Mouse (Mus musculus) intestine, postnatal 0 days (tissue): Measurements from ENCODE around the gene Epm2aip1. TPM values are rescaled to one million over a fixed set of nuclear protein-coding genes. Genes with fewer than 3 reads are reported as not detected.

Experiments
- ATAC-seq: fragments of 200-750 bp; cut with Nextera tagmentation; 2 replicates; pipeline ENCODE4 v1.8.0; 2017; ENCODE audit warnings: mild to moderate bottlenecking, moderate TSS enrichment, moderate library complexity
- H3K27ac ChIP-seq: fragments of 300-500 bp; sonication (generic); 2 replicates; pipeline ENCODE4 v1.5.1; 2014; ENCODE audit warnings: mild to moderate bottlenecking, low read depth, low read length, moderate library complexity
- H3K27me3 ChIP-seq: fragments of 300-500 bp; sonication (generic); replicated peaks from 2 replicates; pipeline ENCODE4 v1.6.1; 2014; ENCODE audit warnings: low read length, mixed read lengths; ENCODE audit not compliant: control insufficient read depth, insufficient read depth
- H3K36me3 ChIP-seq: fragments of 300-500 bp; sonication (generic); 2 replicates; pipeline ENCODE4 v1.6.1; 2014; ENCODE audit warnings: mild to moderate bottlenecking, moderate library complexity; ENCODE audit not compliant: control insufficient read depth, insufficient read depth
- H3K4me1 ChIP-seq: fragments of 300-500 bp; sonication (generic); replicated peaks from 2 replicates; pipeline ENCODE4 v1.6.1; 2014; ENCODE audit warnings: antibody characterized with exemption, low read length, mixed read lengths; ENCODE audit not compliant: control insufficient read depth, insufficient read depth
- H3K4me2 ChIP-seq: fragments of 300-500 bp; sonication (generic); replicated peaks from 2 replicates; pipeline ENCODE4 v1.6.1; 2014; ENCODE audit warnings: low read depth, mild to moderate bottlenecking, moderate library complexity
- H3K4me3 ChIP-seq: fragments of 300-500 bp; sonication (generic); 2 replicates; pipeline ENCODE4 v1.5.1; 2014; ENCODE audit warnings: low read depth, low read length
- H3K9ac ChIP-seq: fragments of 300-500 bp; sonication (generic); 2 replicates; pipeline ENCODE4 v1.6.1; 2014; ENCODE audit warnings: mild to moderate bottlenecking, low read depth, low read length
- H3K9me3 ChIP-seq: fragments of 300-500 bp; sonication (generic); 2 replicates; pipeline ENCODE4 v1.6.1; 2016; ENCODE audit warnings: mixed run types; ENCODE audit not compliant: control insufficient read depth
- CTCF ChIP-seq: sonication (generic); IDR thresholded peaks from 2 replicates; pipeline ENCODE4 v1.5.1; 2016; ENCODE audit warnings: low read depth, mild to moderate bottlenecking, control low read depth, antibody characterized with exemption, moderate library complexity
- WGBS: fragments of 180-500 bp; shearing (Covaris S2); extraction: QIAGEN DNeasy Blood & Tissue Kit; methylation state at CpG from one replicate; pipeline ENCODE4 v1.1.7; 2014; 5-methylcytosine and 5-hydroxymethylcytosine counted together
- polyA plus RNA-seq: library from polyadenylated mRNA; unstranded; fragments of >200 nt; fragmentation: Nextera tagmentation; extraction: Ambion mirVana; gene quantifications from 2 replicates; pipeline ENCODE4 v1.2.1, GENCODE M21; 2015

Gene Epm2aip1
- polyA plus RNA-seq, 1 experiment from 2014 or later = 8.0 TPM

DNA sequence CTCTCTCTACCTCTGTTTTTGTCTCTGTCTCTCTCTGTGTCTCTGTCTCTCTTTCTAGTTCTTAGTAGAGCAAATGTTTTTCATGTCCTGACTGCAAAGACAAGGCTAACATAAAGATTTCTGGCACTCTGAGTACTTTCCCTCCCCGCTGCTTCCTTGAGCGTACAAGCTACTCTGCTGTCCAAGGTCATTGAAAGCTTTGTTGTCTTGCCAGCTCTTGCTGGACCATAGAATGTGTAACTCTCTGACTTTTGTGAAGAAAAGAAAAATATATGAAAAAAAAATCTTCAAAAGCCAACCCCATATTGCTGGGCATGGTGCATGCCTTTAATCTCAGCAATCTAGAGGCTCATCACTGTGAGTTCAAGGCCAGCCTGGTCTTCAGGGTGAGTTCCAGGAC is 26.9 kb downstream of the Epm2aip1 start:
- Histone ChIP-seq H3K36me3 (no peaks in the 10 kb centered on the region), H3K4me3 (no peak overlapping the region), H3K27ac (no peak overlapping the region), H3K9me3 (no peaks in the 10 kb centered on the region), H3K4me2 (no peak overlapping the region), H3K4me1 (no peaks in the 10 kb centered on the region), H3K27me3 (no peaks in the 10 kb centered on the region), H3K9ac (no peak overlapping the region)
- 60% methylated on average over 2 of the region's 2 CpGs for WGBS
- no peak for TF ChIP-seq CTCF
- no peak for ATAC-seq

GRCm38 (mm10) chr9:111302196-111302831 is 30.6 kb downstream of the Epm2aip1 start:
- Histone ChIP-seq H3K4me1 (no peaks in the 10 kb centered on the region), H3K36me3 (no peaks in the 10 kb centered on the region), H3K9ac (no peak overlapping the region), H3K27ac (no peak overlapping the region), H3K4me2 (no peak overlapping the region), H3K9me3 (no peaks in the 10 kb centered on the region), H3K27me3 (no peaks in the 10 kb centered on the region), H3K4me3 (no peak overlapping the region)
- WGBS = 55% methylated on average over 12 of the region's 12 CpGs
- no peak for TF ChIP-seq CTCF
- no peak for ATAC-seq

- H3K4me3 ChIP-seq = no peak overlapping the region
- no peak overlapping the region for H3K27ac ChIP-seq
- H3K9ac ChIP-seq = no peak overlapping the region
- no peaks in the 10 kb centered on the region for H3K36me3 ChIP-seq
- H3K27me3 ChIP-seq = 0 out of 2 replicates have a peak, but pooled peaks cover under 1% of the 10 kb centered on the region
- TF ChIP-seq CTCF = no peak
- no peaks in the 10 kb centered on the region for H3K4me1 ChIP-seq
- WGBS = 91% methylated on average over 6 of the region's 6 CpGs
- no peaks in the 10 kb centered on the region for H3K9me3 ChIP-seq
- ATAC-seq = no peak
- H3K4me2 ChIP-seq = no peak overlapping the region
These were observed 32.3 kb downstream of the Epm2aip1 start for GRCm38 (mm10) chr9:111304036-111304435.

DNA sequence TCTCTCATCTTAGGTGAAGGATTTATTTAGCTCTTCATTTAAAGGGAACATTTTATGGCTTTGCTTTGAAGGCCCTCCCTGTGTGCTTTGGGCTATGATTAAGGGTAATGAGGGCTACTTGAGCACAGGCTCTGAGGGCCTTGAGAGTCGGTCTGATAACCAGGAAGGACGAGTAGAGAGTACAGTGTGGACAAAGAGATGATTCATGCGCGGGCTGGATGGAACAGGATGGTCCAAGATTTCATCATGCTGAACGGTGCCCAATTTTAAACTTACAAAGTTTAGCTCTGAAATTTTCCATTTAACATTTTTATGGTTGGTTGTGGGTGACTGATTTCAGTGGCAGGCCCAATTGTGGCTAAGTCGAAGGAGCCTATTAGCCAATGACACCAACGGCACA is 34.4 kb downstream of the Epm2aip1 start:
- 60% methylated on average over 7 of the region's 7 CpGs for WGBS
- TF ChIP-seq CTCF = no peak
- H3K4me3 ChIP-seq = no peak overlapping the region

GRCm38 (mm10) chr9:111311031-111311842 is 39.5 kb downstream of the Epm2aip1 start, which contains the start of gene Trank1:
Trank1 (plus strand) TSS chr9:111311739.
- 10% methylated on average over 67 of the region's 72 CpGs for WGBS
- H3K9ac ChIP-seq = no peak within 1 kb of the TSS

More for the DNA sequence above, 34.4 kb downstream of the Epm2aip1 start:
- Histone ChIP-seq H3K36me3 (no peaks in the 10 kb centered on the region), H3K4me2 (no peak overlapping the region), H3K27ac (no peak overlapping the region), H3K4me1 (0 out of 2 replicates have a peak, but pooled peaks cover under 1% of the 10 kb centered on the region), H3K9ac (no peak overlapping the region), H3K9me3 (no peaks in the 10 kb centered on the region), H3K27me3 (peaks cover 19% of the 10 kb centered on the region)
- no peak for ATAC-seq

GRCm38 (mm10) chr9:111311843-111312441 is 40.2 kb downstream of the Epm2aip1 start:
- Histone ChIP-seq H3K4me2 (peak overlapping the region; percentile 73), H3K27ac (no peak overlapping the region), H3K4me1 (peaks cover 12% of the 10 kb centered on the region), H3K9ac (no peak overlapping the region), H3K36me3 (no peaks in the 10 kb centered on the region), H3K9me3 (no peaks in the 10 kb centered on the region), H3K4me3 (peak overlapping the region; percentile 44), H3K27me3 (peaks cover 56% of the 10 kb centered on the region)
- TF ChIP-seq CTCF = no peak
- 1% methylated on average over 74 of the region's 98 CpGs for WGBS
- ATAC-seq = no peak

More at GRCm38 (mm10) chr9:111311031-111311842, 39.5 kb downstream of the Epm2aip1 start, which contains the start of gene Trank1:
- Histone ChIP-seq H3K27ac (no peak within 1 kb of the TSS), H3K4me3 (peak within 1 kb of the TSS; percentile 44), H3K4me2 (peak within 1 kb of the TSS; percentile 73), H3K36me3 (no peaks in the 10 kb centered on the region), H3K27me3 (peaks cover 56% of the 10 kb centered on the region), H3K4me1 (peaks cover 12% of the 10 kb centered on the region), H3K9me3 (no peaks in the 10 kb centered on the region)
- TF ChIP-seq CTCF = no peak
- peak; percentile 33; the same call in 1 of the 2 replicates for ATAC-seq
